Comparison of ENCODE assay signal across 23 mouse cellular contexts in the genomic region with DNA sequence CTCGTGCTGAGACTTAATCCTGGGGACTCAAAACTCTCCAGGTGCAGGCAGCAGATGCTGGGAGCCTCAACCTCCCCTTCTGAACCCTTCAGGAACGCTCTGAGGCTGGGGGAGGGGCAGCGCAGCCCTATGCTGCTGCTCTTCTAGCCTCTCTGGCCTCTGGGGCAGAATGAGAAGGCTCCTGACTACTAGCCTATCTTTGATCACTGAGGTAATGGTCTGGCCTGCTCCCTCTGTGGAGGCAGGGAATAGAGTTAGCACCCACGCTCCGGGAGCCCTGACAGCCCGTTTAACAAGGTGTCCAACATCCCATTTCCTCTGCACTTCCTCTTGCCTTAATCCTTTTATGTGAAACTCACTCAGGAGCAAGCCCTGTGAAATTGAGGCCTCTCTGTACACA.
DNase-seq lines count a peak whose midpoint lies in the region; ATAC-seq lines count a peak whose summit lies in the region.
"Had no signal": no experiment of that assay in that cellular context is flagged by ENCODE, and none has a peak within 500 bp of the region (broad histone marks: within the 10 kb centered on the region; RNA-seq: fewer than 3 reads in every experiment).

No protein-coding gene starts in this region.

- H3K9ac ChIP-seq in heart, embryonic 12.5 days = no peak overlapping the region
- H3K9ac ChIP-seq in kidney, embryonic 15.5 days = no peak overlapping the region
- H3K9ac ChIP-seq: embryonic facial prominence, embryonic 13.5 days; limb, embryonic 12.5 days; liver, embryonic 13.5 days; lung, embryonic 14.5 days; neural tube, embryonic 15.5 days had no signal

- peaks cover 9% of the 10 kb centered on the region for H3K27me3 ChIP-seq in heart, embryonic 12.5 days (replicated peaks)
- peaks cover 48% of the 10 kb centered on the region for H3K27me3 ChIP-seq in kidney, embryonic 15.5 days

- no peak for ATAC-seq in heart, embryonic 12.5 days (ENCODE audit: insufficient number of reproducible peaks, low FRiP score)
- peak; percentile 71; the same call in 1 of the 2 replicates for ATAC-seq in kidney, embryonic 15.5 days (replicated peaks; ENCODE audit: low FRiP score)
- ATAC-seq: forebrain, embryonic 16.5 days had no signal

- peak overlapping the region; percentile 29; the same call in 1 of the 2 replicates for H3K4me2 ChIP-seq in heart, embryonic 12.5 days
- peak overlapping the region; percentile 27; the same call in 1 of the 2 replicates for H3K4me2 ChIP-seq in kidney, embryonic 15.5 days
- H3K4me2 ChIP-seq: embryonic facial prominence, embryonic 13.5 days; limb, embryonic 12.5 days; liver, embryonic 13.5 days; lung, embryonic 14.5 days; neural tube, embryonic 15.5 days had no signal

- intact Hi-C loops in heart, postnatal 14 days (cut with DNase I) = no loop called here

- H3K4me1 ChIP-seq in heart, embryonic 12.5 days (replicated peaks) = peaks cover 19% of the 10 kb centered on the region
- peaks cover 16% of the 10 kb centered on the region for H3K4me1 ChIP-seq in kidney, embryonic 15.5 days

- no peaks in the 10 kb centered on the region for H3K36me3 ChIP-seq in heart, embryonic 12.5 days
- H3K36me3 ChIP-seq in kidney, embryonic 15.5 days = no peaks in the 10 kb centered on the region
- H3K36me3 ChIP-seq: embryonic facial prominence, embryonic 13.5 days; heart, embryonic 10.5 days; limb, embryonic 12.5 days; liver, embryonic 13.5 days; neural tube, embryonic 15.5 days had no signal

- no peaks in the 10 kb centered on the region for H3K9me3 ChIP-seq in heart, embryonic 12.5 days (replicated peaks)
- H3K9me3 ChIP-seq in kidney, embryonic 15.5 days (replicated peaks) = no peaks in the 10 kb centered on the region
- H3K9me3 ChIP-seq: embryonic facial prominence, embryonic 13.5 days; heart, embryonic 10.5 days; limb, embryonic 12.5 days; liver, embryonic 13.5 days; neural tube, embryonic 15.5 days had no signal

- H3K4me3 ChIP-seq in heart, embryonic 12.5 days = no peak overlapping the region
- H3K4me3 ChIP-seq in kidney, embryonic 15.5 days (replicated peaks) = no peak overlapping the region
- H3K4me3 ChIP-seq: embryonic facial prominence, embryonic 13.5 days; limb, embryonic 12.5 days; liver, embryonic 13.5 days; neural tube, embryonic 15.5 days had no signal

- 2% methylated on average over 6 of the region's 6 CpGs for WGBS in heart, embryonic 12.5 days
- 6% methylated on average over 6 of the region's 6 CpGs for WGBS in kidney, embryonic 15.5 days

- no peak for DNase-seq in heart, postnatal 14 days
- DNase-seq in kidney, postnatal 36 days = no peak
- peak; percentile 34 for DNase-seq in retina, embryonic 14.5 days (ENCODE audit: low spot score)
- no peak for DNase-seq in retina, postnatal 1 day
- DNase-seq in B cell, adult 2 months = no peak
- DNase-seq: adrenal gland, postnatal 36 days; cerebellum, adult 11-12 months; cerebellum, postnatal 14 days; kidney, adult 18-20 months; kidney, postnatal 4 days; layer of hippocampus, adult 9-11 months; liver, embryonic 13.5 days; lung, embryonic 14.5 days; lung, postnatal 36 days; right cerebral cortex, postnatal 25 days; thymus, postnatal 36 days had no signal

- no peak overlapping the region for H3K27ac ChIP-seq in heart, embryonic 12.5 days (ENCODE audit: poor library complexity, severe bottlenecking)
- 0 out of 2 replicates have a peak overlapping the region, but pooled peaks have one; percentile 56 for H3K27ac ChIP-seq in kidney, embryonic 15.5 days
- H3K27ac ChIP-seq: embryonic facial prominence, embryonic 13.5 days; heart, embryonic 10.5 days; limb, embryonic 12.5 days; liver, embryonic 13.5 days; neural tube, embryonic 15.5 days had no signal
